Mouse (Mus musculus) midbrain, embryonic 15.5 days (tissue): ENCODE measurements around the gene Acadvl. TPM values are rescaled to one million over a fixed set of nuclear protein-coding genes. Genes with fewer than 3 reads are reported as not detected.

Experiments used
- ATAC-seq: fragments of 200-750 bp; cut with Nextera tagmentation; replicated peaks from 2 replicates; pipeline ENCODE4 v1.8.0; 2017; ENCODE audit warnings: moderate TSS enrichment
- H3K27ac ChIP-seq: fragments of 300-500 bp; sonication (generic); 2 replicates; pipeline ENCODE4 v1.5.1; 2015; ENCODE audit warnings: mild to moderate bottlenecking, inconsistent platforms
- H3K27me3 ChIP-seq: fragments of 300-500 bp; sonication (generic); replicated peaks from 2 replicates; pipeline ENCODE4 v1.6.1; 2015; ENCODE audit warnings: inconsistent platforms
- H3K36me3 ChIP-seq: fragments of 300-500 bp; sonication (generic); replicated peaks from 2 replicates; pipeline ENCODE4 v1.6.1; 2015; ENCODE audit warnings: inconsistent platforms
- H3K4me1 ChIP-seq: fragments of 300-500 bp; sonication (generic); 2 replicates; pipeline ENCODE4 v1.6.1; 2015; ENCODE audit warnings: inconsistent platforms
- H3K4me2 ChIP-seq: fragments of 300-500 bp; sonication (generic); 2 replicates; pipeline ENCODE4 v1.6.1; 2015; ENCODE audit warnings: inconsistent platforms, mild to moderate bottlenecking, moderate library complexity
- H3K4me3 ChIP-seq: fragments of 300-500 bp; sonication (generic); 2 replicates; pipeline ENCODE4 v1.5.1; 2015; ENCODE audit warnings: mild to moderate bottlenecking, inconsistent platforms
- H3K9ac ChIP-seq: fragments of 300-500 bp; sonication (generic); 2 replicates; pipeline ENCODE4 v1.6.1; 2015; ENCODE audit warnings: mild to moderate bottlenecking, inconsistent platforms
- H3K9me3 ChIP-seq: fragments of 300-500 bp; sonication (generic); 2 replicates; pipeline ENCODE4 v1.6.1; 2016; ENCODE audit warnings: inconsistent platforms
- WGBS: fragments of 180-500 bp; shearing (Covaris S2); methylation state at CpG from one replicate; pipeline ENCODE4 v1.1.7; 2015; ENCODE audit warnings: mixed read lengths; 5-methylcytosine and 5-hydroxymethylcytosine counted together
- polyA plus RNA-seq: library from polyadenylated mRNA; unstranded; fragments of >200 nt; fragmentation: Nextera tagmentation; extraction: Ambion mirVana; gene quantifications from 2 replicates; pipeline ENCODE4 v1.2.1, GENCODE M21; 2015

The Acadvl gene
- polyA plus RNA-seq, 1 experiment from 2014 or later: 57.2 TPM

DNA sequence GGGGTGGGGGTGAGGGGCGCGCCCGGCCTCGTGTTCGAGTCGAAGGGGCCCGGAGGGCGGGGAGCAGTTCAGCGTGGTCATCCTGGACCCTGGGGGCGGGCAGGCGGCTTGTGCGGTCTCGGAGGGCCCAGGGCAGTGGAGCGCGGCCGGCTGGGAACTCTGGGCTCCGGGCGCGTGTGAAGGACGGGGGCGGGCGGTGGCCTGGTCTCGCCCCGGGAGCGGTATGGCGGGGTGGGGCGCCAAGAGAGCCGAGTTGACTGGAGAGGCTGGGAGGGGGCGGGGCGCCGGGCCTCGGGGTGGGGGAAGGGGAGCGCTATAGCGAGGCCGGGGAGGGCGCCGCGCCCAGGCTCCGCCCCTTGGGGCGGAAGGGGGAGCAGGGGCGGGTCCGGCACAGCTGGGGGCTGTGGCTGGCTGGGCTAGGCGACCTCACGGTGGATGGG, 18.1 kb downstream of the Acadvl start:
- 0 out of 2 replicates have a peak, but pooled peaks have one; percentile 2 for ATAC-seq
- no peaks in the 10 kb centered on the region for H3K27me3 ChIP-seq
- H3K27ac ChIP-seq: peak overlapping the region; percentile 92
- peak overlapping the region; percentile 87 for H3K9ac ChIP-seq
- peaks cover 57% of the 10 kb centered on the region for H3K4me1 ChIP-seq
- peak overlapping the region; percentile 90 for H3K4me3 ChIP-seq
- no peaks in the 10 kb centered on the region for H3K9me3 ChIP-seq
- under 1% methylated on average over 39 of the region's 44 CpGs for WGBS
- peak overlapping the region; percentile 77 for H3K4me2 ChIP-seq
- peaks cover 9% of the 10 kb centered on the region for H3K36me3 ChIP-seq

GRCm38 (mm10) chr11:69996161-69997061, 18.8 kb downstream of the Acadvl start:
- Histone ChIP-seq H3K9me3 (no peaks in the 10 kb centered on the region), H3K4me2 (peak overlapping the region; percentile 77), H3K27ac (peak overlapping the region; percentile 92), H3K36me3 (peaks cover 9% of the 10 kb centered on the region), H3K4me1 (peaks cover 52% of the 10 kb centered on the region), H3K27me3 (no peaks in the 10 kb centered on the region), H3K9ac (peak overlapping the region; percentile 87), H3K4me3 (peak overlapping the region; percentile 90)
- no peak for ATAC-seq
- under 1% methylated on average over 66 of the region's 66 CpGs for WGBS

- Histone ChIP-seq H3K27ac (peak within 1 kb of the TSS; percentile 92), H3K4me1 (peaks cover 49% of the 10 kb centered on the region), H3K4me3 (peak within 1 kb of the TSS; percentile 90), H3K27me3 (no peaks in the 10 kb centered on the region), H3K4me2 (peak within 1 kb of the TSS; percentile 77), H3K36me3 (peaks cover 9% of the 10 kb centered on the region), H3K9me3 (no peaks in the 10 kb centered on the region), H3K9ac (peak within 1 kb of the TSS; percentile 87)
- under 1% methylated on average over 36 of the region's 36 CpGs for WGBS
- peak; percentile 87 for ATAC-seq
These were observed 19.7 kb downstream of the Acadvl start, which contains the start of gene Phf23 for GRCm38 (mm10) chr11:69995391-69995960. Gene Phf23 (plus strand): TSS chr11:69995777.

GRCm38 (mm10) chr11:69994401-69995090, 20.7 kb downstream of the Acadvl start:
- Histone ChIP-seq H3K4me2 (0 out of 2 replicates have a peak overlapping the region, but pooled peaks have one; percentile 77), H3K36me3 (peaks cover 14% of the 10 kb centered on the region), H3K9ac (no peak overlapping the region), H3K4me3 (no peak overlapping the region), H3K27me3 (no peaks in the 10 kb centered on the region), H3K9me3 (no peaks in the 10 kb centered on the region), H3K4me1 (peaks cover 49% of the 10 kb centered on the region), H3K27ac (0 out of 2 replicates have a peak overlapping the region, but pooled peaks have one; percentile 30)
- WGBS: 88% methylated on average over 11 of the region's 11 CpGs
- ATAC-seq: no peak

- no peak for ATAC-seq
- no peaks in the 10 kb centered on the region for H3K27me3 ChIP-seq
- H3K27ac ChIP-seq: no peak overlapping the region
- H3K9ac ChIP-seq: peak overlapping the region; percentile 90; the same call in 1 of the 2 replicates
- 85% methylated on average over 3 of the region's 3 CpGs for WGBS
- peak overlapping the region; percentile 72 for H3K4me2 ChIP-seq
- peaks cover 14% of the 10 kb centered on the region; the same call in 1 of the 2 replicates for H3K36me3 ChIP-seq
- H3K9me3 ChIP-seq: no peaks in the 10 kb centered on the region
- peaks cover 39% of the 10 kb centered on the region for H3K4me1 ChIP-seq
- H3K4me3 ChIP-seq: 0 out of 2 replicates have a peak overlapping the region, but pooled peaks have one; percentile 89
These were observed 22.3 kb downstream of the Acadvl start for GRCm38 (mm10) chr11:69992932-69993331.

GRCm38 (mm10) chr11:69992396-69992795, 22.8 kb downstream of the Acadvl start:
- Histone ChIP-seq H3K27me3 (no peaks in the 10 kb centered on the region), H3K4me3 (peak overlapping the region; percentile 89), H3K4me1 (peaks cover 34% of the 10 kb centered on the region), H3K36me3 (peaks cover 18% of the 10 kb centered on the region; the same call in 1 of the 2 replicates), H3K9ac (peak overlapping the region; percentile 90), H3K27ac (peak overlapping the region; percentile 4; the same call in 1 of the 2 replicates), H3K9me3 (no peaks in the 10 kb centered on the region), H3K4me2 (peak overlapping the region; percentile 72)
- no peak for ATAC-seq
- WGBS: 87% methylated on average over 10 of the region's 10 CpGs

DNA sequence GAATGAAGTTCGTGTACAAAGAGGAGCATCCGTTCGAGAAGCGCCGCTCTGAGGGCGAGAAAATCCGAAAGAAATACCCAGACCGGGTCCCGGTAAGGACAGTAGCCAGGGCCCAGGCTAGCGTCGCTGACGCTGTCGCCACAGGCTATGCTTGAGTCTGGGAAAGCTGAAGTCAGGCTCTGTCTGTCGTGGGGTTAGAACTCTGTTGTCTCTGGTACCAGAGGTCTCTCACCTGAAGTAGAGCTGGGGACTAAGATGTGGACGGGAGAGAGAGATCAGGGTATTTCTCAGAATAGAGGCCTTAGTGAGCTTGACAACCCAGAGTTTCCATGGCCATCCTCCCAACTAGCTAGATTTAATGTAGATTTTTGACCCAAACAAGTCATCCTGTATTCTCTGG, 23.5 kb downstream of the Acadvl start:
- Histone ChIP-seq H3K36me3 (peaks cover 22% of the 10 kb centered on the region; the same call in 1 of the 2 replicates), H3K27me3 (no peaks in the 10 kb centered on the region), H3K4me2 (peak overlapping the region; percentile 72), H3K27ac (peak overlapping the region; percentile 92), H3K4me3 (peak overlapping the region; percentile 89), H3K9me3 (no peaks in the 10 kb centered on the region), H3K9ac (peak overlapping the region; percentile 90), H3K4me1 (peaks cover 32% of the 10 kb centered on the region)
- ATAC-seq: peak; percentile 5; the same call in 1 of the 2 replicates
- under 1% methylated on average over 15 of the region's 15 CpGs for WGBS

- H3K36me3 ChIP-seq: peaks cover 28% of the 10 kb centered on the region; the same call in 1 of the 2 replicates
- H3K9ac ChIP-seq: peak within 1 kb of the TSS; percentile 90
- WGBS: under 1% methylated on average over 39 of the region's 40 CpGs
- peak within 1 kb of the TSS; percentile 72 for H3K4me2 ChIP-seq
- no peaks in the 10 kb centered on the region for H3K27me3 ChIP-seq
- H3K4me1 ChIP-seq: peaks cover 32% of the 10 kb centered on the region
- peak; percentile 73 for ATAC-seq
- H3K4me3 ChIP-seq: peak within 1 kb of the TSS; percentile 89
- H3K9me3 ChIP-seq: no peaks in the 10 kb centered on the region
- H3K27ac ChIP-seq: peak within 1 kb of the TSS; percentile 92
These were observed 24.1 kb downstream of the Acadvl start, which contains the start of gene Gabarap for GRCm38 (mm10) chr11:69990850-69991691. Gene Gabarap (plus strand): TSS chr11:69991143.

GRCm38 (mm10) chr11:69989949-69990348, 25.3 kb downstream of the Acadvl start:
- Histone ChIP-seq H3K36me3 (peaks cover 37% of the 10 kb centered on the region; the same call in 1 of the 2 replicates), H3K4me3 (no peak overlapping the region), H3K4me2 (0 out of 2 replicates have a peak overlapping the region, but pooled peaks have one; percentile 72), H3K27ac (0 out of 2 replicates have a peak overlapping the region, but pooled peaks have one; percentile 92), H3K9me3 (no peaks in the 10 kb centered on the region), H3K4me1 (peaks cover 29% of the 10 kb centered on the region), H3K9ac (no peak overlapping the region), H3K27me3 (no peaks in the 10 kb centered on the region)
- ATAC-seq: 0 out of 2 replicates have a peak, but pooled peaks have one; percentile 22
- 92% methylated on average over 8 of the region's 8 CpGs for WGBS

GRCm38 (mm10) chr11:69984431-69984830, 30.8 kb downstream of the Acadvl start:
- 93% methylated on average over 8 of the region's 8 CpGs for WGBS
- Histone ChIP-seq H3K9me3 (no peaks in the 10 kb centered on the region), H3K27me3 (no peaks in the 10 kb centered on the region), H3K4me1 (peaks cover 25% of the 10 kb centered on the region), H3K36me3 (peaks cover 39% of the 10 kb centered on the region; the same call in 1 of the 2 replicates), H3K4me2 (no peak overlapping the region), H3K27ac (no peak overlapping the region), H3K4me3 (no peak overlapping the region), H3K9ac (no peak overlapping the region)
- no peak for ATAC-seq

GRCm38 (mm10) chr11:69983377-69983776, 31.8 kb downstream of the Acadvl start:
- peak overlapping the region; percentile 86 for H3K4me2 ChIP-seq
- no peaks in the 10 kb centered on the region for H3K9me3 ChIP-seq
- H3K27me3 ChIP-seq: no peaks in the 10 kb centered on the region
- peaks cover 31% of the 10 kb centered on the region; the same call in 1 of the 2 replicates for H3K36me3 ChIP-seq
- no peak overlapping the region for H3K4me3 ChIP-seq
- no peak for ATAC-seq
- H3K4me1 ChIP-seq: peaks cover 33% of the 10 kb centered on the region
- H3K27ac ChIP-seq: no peak overlapping the region
- WGBS: 90% methylated on average over 4 of the region's 4 CpGs
- no peak overlapping the region for H3K9ac ChIP-seq
